ENCODE assay signal across 8 mouse cellular contexts in genomic region chr4:32239749-32240131, GRCm38 (mm10). TPM values are rescaled to one million over a fixed set of nuclear protein-coding genes. Genes with fewer than 3 reads are reported as not detected.
A peak's percentile ranks its signal among the peaks of the same experiment; 100 is the strongest.
DNase-seq lines count a peak whose midpoint lies in the region; ATAC-seq and TF ChIP-seq lines count a peak whose summit lies in the region.

No protein-coding gene starts in this region.

- peak; percentile 73 to 75 for DNase-seq in left cerebral cortex, adult 2 months (ENCODE audit: extremely low spot score in 1 of 2, low spot score in 2 of 2)
- DNase-seq in left cerebral cortex, postnatal 36 days (ENCODE audit: low spot score in 2 of 2) = no peak
- DNase-seq in embryo, embryonic 10 days (ENCODE audit: low spot score) = peak; percentile 77
- peak; percentile 51 for DNase-seq in heart, adult 8-10 months (ENCODE audit: low spot score)
- DNase-seq in kidney, adult 8-10 months = peak; percentile 60 to 74
- peak; percentile 77 for DNase-seq in neural tube, embryonic 11.5 days (ENCODE audit: low spot score)

- no peaks in the 10 kb centered on the region for H3K36me3 ChIP-seq in liver, embryonic 16.5 days (ENCODE audit: control insufficient read depth, insufficient read depth)
- no peaks in the 10 kb centered on the region for H3K36me3 ChIP-seq in neural tube, embryonic 11.5 days (ENCODE audit: control insufficient read depth, insufficient read depth, low read length)
- no peaks in the 10 kb centered on the region for H3K36me3 ChIP-seq in testis, adult 2 months (ENCODE audit: control insufficient read depth, insufficient read depth, low read length)

- H3K4me1 ChIP-seq in liver, embryonic 16.5 days (ENCODE audit: control insufficient read depth, low read depth, low read length) = peaks cover 5% of the 10 kb centered on the region
- peaks cover 26% of the 10 kb centered on the region for H3K4me1 ChIP-seq in neural tube, embryonic 11.5 days (ENCODE audit: control insufficient read depth, insufficient read depth, low read length)
- H3K4me1 ChIP-seq in testis, adult 2 months (ENCODE audit: control insufficient read depth, insufficient read depth, low read length) = peaks cover 8% of the 10 kb centered on the region

- H3K27me3 ChIP-seq in liver, embryonic 16.5 days (ENCODE audit: control insufficient read depth, insufficient read depth, low read depth, low read length) = peaks cover 46% of the 10 kb centered on the region
- H3K27me3 ChIP-seq in neural tube, embryonic 11.5 days (ENCODE audit: control insufficient read depth, insufficient read depth, low read length) = no peaks in the 10 kb centered on the region
- peaks cover 3% of the 10 kb centered on the region; the same call in 1 of the 2 replicates for H3K27me3 ChIP-seq in testis, adult 2 months (ENCODE audit: control insufficient read depth, insufficient read depth, low read length)

- H3K4me3 ChIP-seq in left cerebral cortex, adult 2 months = peak overlapping the region; percentile 61
- H3K4me3 ChIP-seq in liver, embryonic 16.5 days (ENCODE audit: low read depth, low read length) = peak overlapping the region; percentile 73
- peak overlapping the region; percentile 94 for H3K4me3 ChIP-seq in neural tube, embryonic 11.5 days (ENCODE audit: low read depth, low read length)
- H3K4me3 ChIP-seq in testis, adult 2 months (ENCODE audit: control insufficient read depth, low read depth, low read length) = peak overlapping the region; percentile 87

- peak; percentile 46 for TF ChIP-seq CTCF in left cerebral cortex, adult 2 months (IDR thresholded peaks at IDR 0.05)
- no peak for TF ChIP-seq CTCF in testis, adult 2 months (IDR thresholded peaks at IDR 0.05; ENCODE audit: control insufficient read depth, insufficient read depth, insufficient replicate concordance, low read depth, low read length)

- TF ChIP-seq POLR2A in testis, adult 2 months (IDR thresholded peaks at IDR 0.05; ENCODE audit: control insufficient read depth, low read depth, low read length) = no peak

- H3K4me2 ChIP-seq in liver, embryonic 16.5 days (ENCODE audit: low read depth, low read length) = peak overlapping the region; percentile 85
- H3K4me2 ChIP-seq in neural tube, embryonic 11.5 days (ENCODE audit: low read depth) = peak overlapping the region; percentile 84

- no peaks in the 10 kb centered on the region for H3K9me3 ChIP-seq in liver, embryonic 16.5 days (replicated peaks; ENCODE audit: control insufficient read depth, low read length)
- H3K9me3 ChIP-seq in neural tube, embryonic 11.5 days (ENCODE audit: control insufficient read depth, low read length) = no peaks in the 10 kb centered on the region

- peak overlapping the region; percentile 60 for H3K9ac ChIP-seq in liver, embryonic 16.5 days (ENCODE audit: low read depth, low read length)
- H3K9ac ChIP-seq in neural tube, embryonic 11.5 days (ENCODE audit: low read length) = peak overlapping the region; percentile 98

- intact Hi-C loops in left cerebral cortex, adult 2 months (cut with DNase I) = loop anchor here (2.0 to 10.0 kb wide), 6 partner anchors 87 to 333 kb away; no protein-coding TSS in a partner anchor
- intact Hi-C loops in left cerebral cortex, postnatal 36 days (cut with DNase I) = loop anchor here (5.0 to 10.0 kb wide), 3 partner anchors 87 to 333 kb away; no protein-coding TSS in a partner anchor

- peak; percentile 45 for ATAC-seq in liver, embryonic 16.5 days (ENCODE audit: low read depth)
- peak; percentile 25 for ATAC-seq in neural tube, embryonic 11.5 days (ENCODE audit: insufficient read depth, low FRiP score, low TSS enrichment)

- H3K27ac ChIP-seq in left cerebral cortex, adult 2 months = peak overlapping the region; percentile 93
- peak overlapping the region; percentile 73; the same call in 1 of the 2 replicates for H3K27ac ChIP-seq in liver, embryonic 16.5 days (ENCODE audit: low read length)
- H3K27ac ChIP-seq in neural tube, embryonic 11.5 days (ENCODE audit: low read depth, low read length) = peak overlapping the region; percentile 100
- no peak overlapping the region for H3K27ac ChIP-seq in testis, adult 2 months (ENCODE audit: control insufficient read depth, insufficient read depth, low read depth, low read length)

- WGBS in liver, embryonic 16.5 days (ENCODE audit: insufficient replicate concordance) = under 1% methylated on average over 26 of the region's 26 CpGs
- WGBS in neural tube, embryonic 11.5 days = 2% methylated on average over 24 of the region's 26 CpGs

RNA-seq across cellular contexts. Expression of gene Bach2, which starts 1.1 kb away (rescaled TPM):
- 10 to 100 TPM; 20.8 to 25.8 TPM for total RNA-seq in left cerebral cortex, adult 2 months (2021)
- 10 to 100 TPM; 12.6 to 16.0 TPM for total RNA-seq in left cerebral cortex, postnatal 36 days (2021)
- total RNA-seq in heart, adult 8-10 months (2022) = 1 to 10 TPM; 2.4 to 6.9 (median 4.2) TPM
- 1.4 and 1.5 TPM in 2 replicates for polyA plus RNA-seq in liver, embryonic 16.5 days (2015; fragmentation: Nextera tagmentation; extraction: Ambion mirVana)
- 27.3 and 29.9 TPM in 2 replicates for polyA plus RNA-seq in neural tube, embryonic 11.5 days (2014; fragmentation: Nextera tagmentation; extraction: Ambion mirVana)
- polyA plus RNA-seq in testis, adult 2 months (2012; rRNA removed) = 2.3 and 2.5 TPM in 2 replicates

Comparison
In these comparisons a context has a peak if more than half of its experiments do, and no peak if none do; other contexts are left out.
1. DNase-seq: peak in left cerebral cortex, adult 2 months (2 of 2), embryo, embryonic 10 days (single experiment), heart, adult 8-10 months (single experiment), kidney, adult 8-10 months (2 of 2) and neural tube, embryonic 11.5 days (single experiment); none in left cerebral cortex, postnatal 36 days (0 of 2).
2. Peak in every context shown above with its lines, with median percentiles within 50 percentile points of each other: H3K4me3 ChIP-seq.